Mouse (Mus musculus): ENCODE measurements at regions not wholly inside any gene's neighbourhood (a gene's known extent, or its start where the extent isn't known, plus 50 kb on each side); places are given as distances from the start of the nearest gene placed in this dataset.
A peak's percentile ranks its signal among the peaks of the same experiment; 100 is the strongest.

DNA sequence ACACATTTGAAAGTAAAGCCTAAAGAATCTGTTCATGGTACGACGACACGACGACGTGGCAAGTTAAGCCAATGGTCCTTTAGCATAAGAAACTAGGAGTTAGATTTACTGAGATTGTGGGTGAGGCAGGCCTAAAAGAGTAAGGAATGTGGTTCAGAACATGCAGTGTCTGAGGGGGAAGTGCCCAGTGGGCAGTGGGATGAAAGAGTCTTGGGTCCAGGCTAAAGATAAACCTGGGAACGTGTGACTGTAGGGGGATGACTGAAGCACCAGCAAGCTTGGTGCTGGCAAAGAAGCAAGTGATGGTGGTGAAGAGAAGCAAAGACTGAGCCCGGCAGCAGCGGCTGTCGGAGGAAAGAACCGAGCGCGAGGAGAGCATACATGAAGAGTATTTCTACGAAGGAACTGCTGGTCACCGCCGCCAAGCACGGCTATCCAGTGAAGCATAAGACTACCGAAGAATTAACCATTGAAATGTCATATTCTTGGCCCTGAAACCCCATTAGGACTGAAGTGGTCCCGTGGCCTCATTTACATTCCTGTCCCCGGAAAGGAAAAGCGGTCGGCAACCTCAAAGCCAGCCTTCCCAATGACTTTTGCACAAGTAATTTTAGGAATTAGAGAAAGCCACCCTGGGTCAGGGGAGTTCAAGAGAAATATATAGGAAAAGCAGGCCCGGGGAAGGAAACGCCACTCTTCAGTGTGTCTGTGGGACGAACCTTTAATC, 76.2 kb upstream of the Armc2 start:
- no peak for DNase-seq (ENCODE audit: low spot score in 2 of 2)

DNA sequence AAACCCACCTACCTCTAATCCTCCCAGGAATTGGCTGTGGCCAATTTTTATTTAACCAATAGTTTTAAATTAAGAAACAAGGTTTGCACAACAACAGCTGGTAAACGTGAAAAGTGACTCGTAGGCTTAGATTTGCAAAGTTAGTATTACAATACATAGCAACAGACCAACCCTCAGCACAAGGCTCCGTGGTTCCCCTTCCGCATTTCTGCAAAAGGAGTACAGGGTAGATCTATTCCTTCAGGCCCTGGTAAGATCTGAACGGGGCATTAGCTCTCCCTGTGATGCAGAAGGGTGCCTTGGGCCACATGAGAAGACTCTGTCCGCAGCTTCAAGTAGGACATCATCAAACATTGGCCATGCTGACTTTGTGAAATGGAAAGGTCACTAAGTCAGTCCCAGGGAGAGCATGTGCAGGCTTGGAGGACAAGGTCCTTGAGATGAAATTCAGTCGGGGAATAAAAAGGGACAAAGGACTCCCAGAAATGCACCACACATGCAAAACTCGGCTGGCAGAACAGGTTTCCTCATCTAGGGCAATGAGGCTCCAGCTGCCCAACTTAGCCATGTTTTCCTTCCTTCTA, 75.0 kb upstream of the Armc2 start:
- DNase-seq (ENCODE audit: low spot score in 2 of 2), result peak in 1 of 2 experiments; percentile 14

DNA sequence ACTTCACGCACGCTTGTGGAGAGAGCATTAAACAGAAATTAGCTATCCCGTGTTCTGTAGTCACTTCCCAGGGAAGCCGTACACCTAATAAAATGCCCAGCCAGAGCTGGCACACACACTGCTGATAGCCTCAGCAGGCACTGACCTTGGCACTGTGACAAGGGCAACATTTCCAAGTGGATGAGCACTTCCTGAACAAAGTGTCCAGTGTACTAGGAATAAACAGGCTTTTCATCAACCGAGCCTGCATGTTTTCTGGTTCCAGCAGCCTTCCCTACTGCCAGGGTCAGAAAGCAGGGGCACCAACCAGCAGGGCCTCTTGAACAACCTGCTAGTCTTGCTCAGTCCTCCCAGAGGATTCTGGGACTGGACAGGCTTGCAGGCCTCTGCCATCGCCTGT, 74.3 kb upstream of the Armc2 start:
- no peak for DNase-seq (ENCODE audit: low spot score in 2 of 2)

DNA sequence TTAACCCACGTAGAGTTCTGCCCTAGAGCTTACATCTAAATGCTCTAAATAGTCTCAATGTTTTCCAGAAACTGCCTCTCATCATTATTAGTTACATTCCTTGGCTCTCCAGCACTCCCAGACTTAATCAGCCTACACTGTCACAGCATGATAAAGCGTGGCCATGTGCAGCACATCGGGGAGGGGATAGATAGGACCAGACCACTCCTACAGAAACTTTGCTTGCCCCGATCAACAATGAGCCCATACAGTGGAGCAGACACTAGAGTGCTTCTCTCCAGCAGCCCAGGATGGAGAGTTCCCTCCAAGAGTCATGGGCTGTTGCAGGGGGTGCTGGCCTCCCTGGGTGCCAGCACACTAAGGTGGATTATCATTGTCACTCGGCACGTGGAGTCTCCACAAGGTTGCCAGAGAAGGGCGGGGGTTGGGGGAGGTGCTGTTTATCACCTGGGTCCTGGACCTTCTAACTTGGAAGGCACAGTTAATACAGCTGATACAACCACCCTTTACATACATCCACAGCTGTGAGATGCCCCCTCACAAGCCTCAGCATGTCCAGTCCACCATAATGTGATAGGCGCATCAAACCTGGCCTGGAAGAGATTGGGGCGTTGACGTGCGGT, 73.4 kb upstream of the Armc2 start:
- no peak for DNase-seq (ENCODE audit: low spot score in 2 of 2)

DNA sequence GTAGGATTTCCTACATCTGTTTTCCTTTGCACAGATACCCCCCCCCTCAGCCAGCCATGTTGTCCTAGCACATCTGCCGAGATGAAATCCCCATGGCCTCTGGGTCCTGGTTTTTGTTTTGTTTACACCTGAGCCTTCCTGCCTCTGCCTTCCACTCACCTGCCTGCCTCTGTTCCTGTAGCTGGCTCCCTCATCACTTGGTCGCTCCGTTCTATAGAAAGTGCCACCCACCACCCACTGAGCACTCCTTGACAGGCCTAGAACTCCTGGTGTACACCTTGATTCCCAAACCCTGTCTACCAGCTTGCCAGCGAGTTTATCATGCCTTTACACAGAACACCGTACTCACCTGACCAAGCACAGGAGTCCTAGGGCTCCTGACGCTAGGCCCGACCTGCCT, 72.6 kb upstream of the Armc2 start:
- DNase-seq (ENCODE audit: low spot score in 2 of 2), result no peak

DNA sequence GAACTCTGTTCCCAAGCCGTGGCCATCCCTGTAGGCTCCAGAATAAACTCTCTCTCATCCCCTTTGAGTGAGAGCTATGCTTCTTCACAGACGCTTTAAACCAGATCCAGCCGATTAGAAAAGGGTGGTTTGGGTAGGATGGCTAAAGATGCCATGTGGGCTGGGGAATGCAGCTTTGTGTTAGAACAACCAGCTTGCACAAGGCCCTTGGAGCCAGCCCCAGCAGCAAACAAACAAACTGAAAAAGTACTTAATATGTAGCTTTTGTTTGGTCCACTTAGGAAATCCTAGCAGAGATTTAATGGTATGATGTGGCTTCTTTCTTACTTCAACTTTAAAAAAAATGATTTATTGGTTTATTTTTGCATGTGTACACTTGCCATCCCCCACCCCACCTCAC, 71.9 kb upstream of the Armc2 start:
- DNase-seq (ENCODE audit: low spot score in 2 of 2), result no peak

DNA sequence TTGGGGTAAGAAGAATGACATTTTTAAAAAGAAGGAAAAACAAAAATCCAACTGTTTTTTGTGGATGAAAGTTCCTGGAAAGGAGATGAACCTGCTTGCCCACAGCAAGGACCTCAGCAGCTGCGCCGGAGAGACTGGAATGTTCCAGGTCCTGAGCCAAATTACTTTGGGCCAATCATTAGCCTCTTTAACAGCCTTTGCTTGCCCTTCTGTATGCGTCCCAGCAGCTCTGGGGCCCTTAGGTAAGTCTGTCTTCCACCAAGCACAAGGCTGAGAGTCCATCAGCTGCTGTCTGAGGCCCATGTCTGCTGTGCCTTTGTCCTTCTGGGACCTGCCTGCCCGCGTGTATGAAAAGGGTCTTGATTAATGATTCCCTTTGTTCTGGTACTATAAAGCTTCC, 71.4 kb upstream of the Armc2 start:
- no peak for DNase-seq (ENCODE audit: low spot score in 2 of 2)

DNA sequence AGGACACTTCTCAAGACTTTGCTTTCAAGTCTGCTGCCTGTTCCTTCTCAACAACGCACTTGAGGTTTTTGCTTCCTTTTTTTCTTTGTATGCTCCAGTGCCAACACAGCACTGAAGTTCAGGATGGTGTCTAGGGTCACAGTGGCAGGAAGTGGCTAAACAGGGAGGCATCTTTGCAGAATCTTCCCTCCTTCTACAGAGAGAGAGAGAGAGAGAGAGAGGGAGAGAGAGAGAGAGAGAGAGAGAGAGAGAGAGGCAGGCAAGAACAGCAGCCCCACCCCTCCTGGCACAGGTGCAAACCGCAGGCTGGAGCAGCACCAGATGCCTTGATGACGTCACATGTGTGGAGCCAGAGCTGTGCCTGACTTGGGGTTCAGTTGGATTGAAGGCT, 71.0 kb upstream of the Armc2 start:
- peak; percentile 29 to 33 for DNase-seq (ENCODE audit: low spot score in 2 of 2)

DNA sequence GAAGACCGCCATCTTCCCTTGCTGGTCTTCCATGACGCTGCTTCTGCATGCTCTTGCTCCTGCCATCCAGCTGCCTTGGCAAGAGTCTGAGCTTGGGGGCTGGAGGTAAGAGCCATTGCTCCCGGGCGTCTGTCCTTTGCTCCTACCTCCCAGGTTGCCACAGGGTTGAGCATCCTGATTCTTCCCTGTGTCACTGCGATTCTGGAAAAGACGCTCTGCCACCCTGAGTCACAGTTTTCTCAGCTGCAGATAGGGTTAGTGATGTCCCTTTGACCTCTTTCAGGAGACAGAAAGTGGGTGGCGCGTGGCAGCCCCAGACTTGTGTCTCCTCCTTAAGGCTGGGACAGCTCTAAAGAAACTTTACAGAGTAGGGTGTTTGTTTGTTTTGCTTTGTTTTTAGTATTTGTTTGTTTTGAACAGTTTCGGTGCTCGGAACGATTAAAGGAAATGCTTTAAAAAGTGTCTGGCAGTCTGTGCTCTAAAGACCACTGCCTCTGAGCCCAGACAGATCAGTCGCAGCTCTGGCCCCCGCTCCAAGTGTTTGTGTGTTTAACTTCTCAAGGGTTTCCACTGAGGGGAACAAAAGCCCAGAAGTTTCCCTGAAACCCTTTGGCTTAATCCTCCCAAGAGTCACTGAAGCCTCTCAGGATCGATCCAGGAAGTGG, 70.5 kb upstream of the Armc2 start:
- DNase-seq (ENCODE audit: low spot score in 2 of 2), result no peak

DNA sequence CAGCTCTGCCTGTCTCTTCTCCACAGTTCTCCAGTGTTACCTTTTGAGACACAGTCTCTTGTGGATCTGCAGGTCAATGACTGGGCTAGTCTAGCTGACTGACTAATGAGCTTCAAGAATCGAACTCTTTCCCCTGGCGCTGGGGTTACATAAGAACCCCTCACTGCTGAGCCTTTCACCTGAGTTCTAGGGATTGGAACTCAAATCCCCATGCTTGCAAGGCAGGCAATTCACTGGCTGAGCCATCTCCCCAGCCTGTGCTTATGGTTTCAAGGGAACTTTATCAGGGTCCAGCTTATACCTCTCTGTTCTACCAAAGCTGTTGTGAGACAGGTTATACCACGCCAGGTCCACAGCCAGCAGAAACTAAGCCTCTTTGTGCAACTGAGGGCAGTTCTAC, 69.7 kb upstream of the Armc2 start:
- no peak for DNase-seq (ENCODE audit: low spot score in 2 of 2)

DNA sequence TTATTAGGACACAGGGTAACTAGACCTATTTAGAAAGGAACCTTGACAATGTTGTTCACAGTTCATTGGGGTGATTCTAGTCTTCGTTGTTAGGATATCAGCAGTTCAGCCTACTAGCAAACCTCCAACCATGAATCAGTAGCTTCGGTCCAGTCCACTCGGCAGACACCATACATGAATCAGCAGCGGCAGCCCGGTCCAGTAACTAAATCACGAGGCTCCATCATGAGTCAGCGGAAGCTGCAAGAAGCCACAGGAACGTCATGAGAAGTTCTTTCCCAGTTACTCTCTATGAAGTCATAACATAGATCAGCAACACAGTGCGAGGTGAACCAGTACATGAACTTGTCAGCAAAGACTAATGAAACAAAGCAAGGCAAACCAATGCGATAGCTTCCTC, 68.4 kb upstream of the Armc2 start:
- DNase-seq (ENCODE audit: low spot score in 2 of 2), result no peak

DNA sequence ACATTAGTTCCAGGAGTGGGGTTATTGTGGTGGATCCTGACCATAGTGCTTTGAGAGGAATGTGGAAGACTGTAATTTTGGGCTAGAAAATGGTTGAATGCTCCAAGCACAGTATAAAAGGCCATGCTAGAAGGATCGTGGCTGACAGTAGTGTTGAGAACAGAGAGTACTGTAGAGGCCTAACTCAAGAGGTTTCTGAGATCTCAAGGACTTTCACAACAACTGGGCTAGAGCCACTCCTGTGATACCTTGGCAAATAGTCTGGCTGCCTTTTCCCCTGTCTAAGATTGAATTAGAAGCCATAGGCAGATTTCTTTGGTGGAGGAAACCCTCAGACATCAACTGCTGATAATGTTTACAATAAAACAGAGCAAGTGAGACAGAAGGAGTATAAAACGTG, 67.1 kb upstream of the Armc2 start:
- DNase-seq (ENCODE audit: low spot score in 2 of 2), result no peak

DNA sequence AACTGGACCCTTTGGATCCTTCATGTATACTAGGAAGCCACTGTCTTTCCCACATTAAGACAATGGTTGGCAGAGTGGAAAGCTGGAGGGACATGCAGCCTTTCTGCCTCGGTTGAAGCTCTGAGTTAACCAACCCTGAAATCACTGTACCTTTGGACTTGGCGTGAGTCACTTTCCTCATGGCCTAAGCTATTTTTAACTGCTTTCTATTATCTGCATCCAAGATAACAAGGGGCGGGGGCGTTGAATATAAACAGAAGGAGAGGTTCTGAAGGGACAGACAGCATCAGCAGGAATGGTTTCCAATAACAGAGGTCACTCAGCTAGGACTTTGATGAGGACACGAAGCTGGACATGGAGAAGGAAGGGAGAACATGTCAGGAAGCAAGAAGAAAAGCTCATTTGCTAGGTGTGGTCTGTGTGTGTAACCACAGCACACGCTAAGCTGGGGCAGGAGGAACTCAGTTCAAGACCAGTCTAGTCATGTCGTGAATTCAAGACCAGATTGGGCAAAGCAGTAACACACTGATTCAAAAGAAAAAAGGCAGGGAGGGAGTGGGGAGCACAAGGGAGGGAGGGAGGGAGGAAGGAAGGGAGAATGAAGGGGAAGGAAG, 64.1 kb upstream of the Armc2 start:
- no peak for DNase-seq (ENCODE audit: low spot score in 2 of 2)

DNA sequence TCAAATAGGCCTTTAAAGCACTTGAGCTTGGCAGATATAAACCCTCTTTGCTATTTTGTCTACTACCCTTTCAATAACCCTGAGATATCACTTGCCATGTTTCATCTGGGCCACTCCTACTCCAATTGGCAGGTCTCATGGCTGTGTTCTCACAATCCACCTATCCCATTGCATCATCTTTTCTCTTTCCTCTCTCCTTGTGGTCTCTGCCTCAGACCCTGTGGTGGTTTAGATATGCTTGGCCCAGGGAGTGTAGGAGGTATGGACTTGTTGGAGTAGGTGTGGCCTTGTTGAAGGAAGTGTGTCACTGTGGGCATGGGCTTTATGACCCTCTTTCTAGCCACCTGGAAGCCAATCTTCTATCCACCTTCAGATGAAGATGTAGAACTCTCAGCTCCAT, 61.5 kb upstream of the Armc2 start:
- no peak for DNase-seq (ENCODE audit: low spot score in 2 of 2)

DNA sequence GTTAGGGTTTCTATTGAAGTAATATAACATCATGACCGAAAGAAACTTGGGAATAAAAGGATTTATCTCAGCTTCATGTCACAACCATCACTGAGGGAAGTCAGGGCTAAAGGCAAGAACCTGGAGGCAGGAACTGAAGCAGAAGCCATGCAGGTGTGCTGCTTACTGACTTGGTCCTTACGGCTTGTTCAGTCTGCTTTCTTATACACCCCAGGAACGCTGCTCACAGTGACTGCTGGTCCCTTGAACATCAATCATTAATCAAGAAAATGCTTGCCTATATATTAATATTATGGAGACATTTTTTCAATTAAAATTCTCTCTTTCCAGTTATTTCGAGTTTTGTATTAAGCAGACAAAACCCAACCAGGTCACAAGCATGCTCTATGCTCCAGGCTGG, 58.5 kb upstream of the Armc2 start:
- no peak for DNase-seq (ENCODE audit: low spot score in 2 of 2)

DNA sequence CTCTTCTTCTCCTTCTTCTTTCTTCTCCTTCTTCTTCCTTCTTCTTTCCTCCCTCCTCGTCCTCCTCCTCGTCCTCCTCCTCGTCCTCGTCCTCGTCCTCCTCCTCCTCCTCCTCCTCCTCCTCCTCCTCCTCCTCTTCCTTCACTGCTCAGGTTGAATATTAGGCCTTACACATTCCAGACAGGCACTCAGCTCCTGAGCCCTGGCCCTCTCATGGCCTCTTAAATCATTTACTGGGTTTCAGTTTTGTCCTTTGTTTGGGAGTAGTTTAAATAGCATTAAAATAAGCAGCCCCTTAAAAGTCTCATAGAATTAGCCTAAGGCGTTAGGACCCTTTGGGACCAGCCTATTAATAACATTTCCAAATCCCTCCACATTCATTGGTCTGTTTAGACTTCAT, 57.3 kb upstream of the Armc2 start:
- no peak for DNase-seq (ENCODE audit: low spot score in 2 of 2)

DNA sequence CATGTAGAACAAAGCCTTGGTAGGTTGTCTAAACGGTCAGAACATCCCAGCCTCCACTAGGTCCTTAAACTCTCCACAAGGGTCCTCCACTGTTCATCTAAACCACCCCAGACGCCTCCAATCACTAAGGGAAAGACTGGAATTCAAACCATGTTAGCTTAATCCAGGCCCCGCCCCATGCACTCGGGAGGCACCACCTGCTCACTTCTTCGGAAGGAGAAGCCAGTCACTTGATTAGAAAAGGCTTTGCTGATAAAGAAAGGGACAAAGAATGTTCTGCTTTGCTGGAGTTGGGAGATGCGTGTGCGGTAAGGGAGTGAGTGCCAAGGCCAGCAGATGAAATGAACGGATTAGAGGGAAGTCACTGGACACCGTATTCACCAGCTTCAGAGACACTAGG, 54.5 kb upstream of the Armc2 start:
- no peak for DNase-seq (ENCODE audit: low spot score in 2 of 2)

DNA sequence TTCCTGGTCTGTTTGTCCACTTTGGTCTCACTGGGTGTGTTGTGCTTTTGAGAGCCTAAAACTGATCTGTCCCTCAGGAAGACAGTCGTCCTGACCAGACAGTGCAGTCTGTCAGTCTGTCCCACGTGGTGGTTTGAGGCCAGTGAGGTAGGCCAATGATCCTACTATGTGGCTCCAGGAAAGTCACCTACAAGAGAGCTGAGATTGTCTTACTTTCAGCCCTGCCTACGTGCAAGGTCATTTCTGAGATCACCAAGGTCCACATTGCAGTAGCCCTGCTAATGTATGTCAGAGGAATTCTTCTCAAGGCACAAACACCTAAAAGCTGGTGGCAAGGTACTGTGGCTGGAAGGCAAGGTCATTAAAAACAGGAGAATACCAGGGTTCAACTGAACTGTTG, 53.9 kb upstream of the Armc2 start:
- no peak for DNase-seq (ENCODE audit: low spot score in 2 of 2)

DNA sequence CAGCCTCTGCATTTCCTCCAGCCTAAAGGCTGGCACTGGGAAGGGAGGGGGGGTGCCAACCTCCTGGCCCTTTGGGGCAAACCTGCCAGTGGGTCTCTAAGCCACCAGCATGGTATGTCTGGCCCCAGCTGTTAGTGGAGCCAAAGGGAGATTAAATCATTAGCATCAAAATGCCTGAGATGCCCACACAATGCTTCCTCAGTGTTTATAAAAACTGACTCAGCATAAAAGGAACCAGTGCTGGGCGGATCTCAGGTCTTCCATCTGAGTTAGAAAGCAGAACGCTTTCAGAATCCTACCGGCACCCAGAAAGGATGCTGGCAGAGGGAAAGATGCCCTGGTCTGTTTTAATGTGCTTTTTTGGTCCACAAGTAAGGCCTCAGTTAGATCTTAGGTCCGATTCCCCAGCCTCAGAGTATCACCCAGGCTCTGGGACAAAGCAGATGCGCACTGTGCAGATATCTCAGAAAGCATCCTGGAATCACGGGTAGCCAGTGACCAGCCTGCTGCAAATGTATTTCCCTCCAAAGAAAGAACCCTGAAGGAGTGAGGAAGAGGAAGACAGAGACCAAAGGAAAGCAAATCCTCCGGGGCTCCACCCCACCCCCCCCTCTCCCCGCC, 53.3 kb upstream of the Armc2 start:
- no peak for DNase-seq (ENCODE audit: low spot score in 2 of 2)

DNA sequence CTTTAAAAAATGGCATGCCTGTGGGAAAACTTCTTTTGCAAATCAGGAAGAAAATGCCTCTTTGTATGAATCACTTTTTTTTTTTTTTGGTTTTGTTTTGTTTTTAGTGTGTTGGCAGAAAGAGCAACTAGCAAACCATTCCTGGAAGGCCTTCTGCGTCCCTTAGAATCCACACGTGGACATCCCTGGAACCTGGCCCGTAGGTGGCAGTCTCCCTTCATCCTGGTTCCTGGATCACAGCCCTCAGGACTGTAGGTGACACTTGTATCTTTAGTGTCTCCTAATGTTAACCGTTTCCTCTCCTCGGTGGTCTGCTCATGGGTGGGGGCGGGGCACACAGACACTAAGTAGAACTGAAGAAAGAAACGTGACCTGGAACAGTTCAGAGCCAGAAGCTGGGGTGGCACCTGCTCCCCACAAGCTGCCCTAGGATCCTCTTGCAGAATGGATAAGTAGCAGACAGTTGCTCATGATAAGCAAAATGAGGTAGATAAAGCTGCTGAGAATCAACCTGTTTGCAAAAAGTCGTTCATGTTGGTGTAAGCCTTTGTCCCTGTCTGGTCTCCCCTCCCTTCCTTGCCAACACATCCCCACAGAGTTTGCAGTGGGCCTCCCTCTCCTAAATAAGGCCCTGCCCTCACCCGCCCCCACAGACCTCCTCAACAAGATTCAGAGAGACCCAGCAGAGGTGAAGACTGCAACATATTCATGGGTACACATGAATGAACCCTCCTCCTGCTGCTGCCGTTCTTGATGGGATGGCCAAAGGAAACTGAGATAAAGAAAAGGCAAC, 52.6 kb upstream of the Armc2 start:
- DNase-seq (ENCODE audit: low spot score in 2 of 2), result no peak

DNA sequence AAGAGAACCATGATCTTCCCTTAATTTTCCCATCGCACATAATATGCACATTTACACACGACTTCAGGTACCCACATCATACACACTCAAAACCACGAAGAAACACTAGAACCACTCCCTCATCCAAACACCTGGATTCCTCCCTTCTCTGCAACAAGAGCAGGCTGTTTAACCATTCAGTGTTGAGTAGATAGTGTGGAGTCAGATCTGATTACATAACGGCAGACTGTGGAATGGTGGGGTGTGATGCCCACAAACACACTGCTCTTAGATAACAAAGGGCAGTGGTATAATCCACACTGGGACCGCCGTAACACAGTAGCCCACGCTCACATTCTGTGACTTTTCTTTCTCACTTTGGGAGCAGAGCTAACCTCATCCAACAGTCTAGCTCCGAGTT, 51.5 kb upstream of the Armc2 start:
- DNase-seq (ENCODE audit: low spot score in 2 of 2), result no peak

Measured in spleen, postnatal 36 days (tissue).